Mouse (Mus musculus): ENCODE data around the gene Upk1b. TPM values are rescaled to one million over a fixed set of nuclear protein-coding genes. Genes with fewer than 3 reads are reported as not detected.

Upk1b gene
- polyA plus RNA-seq, 1 experiment from 2014 or later = 10.1 TPM

GRCm38 (mm10) chr16:38780960-38781572, 19.1 kb downstream of the Upk1b start:
- WGBS = 89% methylated on average over 7 of the region's 7 CpGs
- no peak overlapping the region for H3K9ac ChIP-seq
- H3K4me3 ChIP-seq (replicated peaks) = no peak overlapping the region
- no peak overlapping the region for H3K27ac ChIP-seq
- peaks cover 10% of the 10 kb centered on the region for H3K27me3 ChIP-seq
- no peaks in the 10 kb centered on the region for H3K4me1 ChIP-seq
- no peaks in the 10 kb centered on the region for H3K36me3 ChIP-seq
- no peaks in the 10 kb centered on the region for H3K9me3 ChIP-seq (replicated peaks)
- no peak for ATAC-seq (replicated peaks; ENCODE audit: low FRiP score)
- no peak overlapping the region for H3K4me2 ChIP-seq

- Histone ChIP-seq H3K9ac (no peak overlapping the region), H3K27me3 (peaks cover 8% of the 10 kb centered on the region), H3K9me3 (replicated peaks) (no peaks in the 10 kb centered on the region), H3K4me3 (replicated peaks) (no peak overlapping the region), H3K36me3 (no peaks in the 10 kb centered on the region), H3K4me2 (no peak overlapping the region), H3K27ac (no peak overlapping the region), H3K4me1 (peaks cover 21% of the 10 kb centered on the region)
- 62% methylated on average over 6 of the region's 6 CpGs for WGBS
- ATAC-seq (replicated peaks; ENCODE audit: low FRiP score) = no peak
Observed at GRCm38 (mm10) chr16:38776342-38776741, 23.8 kb downstream of the Upk1b start.

GRCm38 (mm10) chr16:38774964-38775746, 25.0 kb downstream of the Upk1b start:
- Histone ChIP-seq H3K4me3 (replicated peaks) (no peak overlapping the region), H3K4me1 (peaks cover 21% of the 10 kb centered on the region), H3K9me3 (replicated peaks) (no peaks in the 10 kb centered on the region), H3K9ac (no peak overlapping the region), H3K27me3 (peaks cover 11% of the 10 kb centered on the region), H3K36me3 (no peaks in the 10 kb centered on the region), H3K27ac (no peak overlapping the region), H3K4me2 (no peak overlapping the region)
- WGBS = 36% methylated on average over 7 of the region's 7 CpGs
- ATAC-seq (replicated peaks; ENCODE audit: low FRiP score) = no peak

- Histone ChIP-seq H3K27ac (peak overlapping the region; percentile 56), H3K4me1 (peaks cover 21% of the 10 kb centered on the region), H3K36me3 (peaks cover 9% of the 10 kb centered on the region), H3K27me3 (peaks cover 7% of the 10 kb centered on the region), H3K9ac (no peak overlapping the region), H3K4me2 (peak overlapping the region; percentile 38), H3K4me3 (replicated peaks) (no peak overlapping the region), H3K9me3 (replicated peaks) (no peaks in the 10 kb centered on the region)
- 11% methylated on average over 12 of the region's 12 CpGs for WGBS
- ATAC-seq (replicated peaks; ENCODE audit: low FRiP score) = peak; percentile 41
Observed at GRCm38 (mm10) chr16:38772906-38773496, 27.1 kb downstream of the Upk1b start.

GRCm38 (mm10) chr16:38771145-38771544, 29.0 kb downstream of the Upk1b start:
- H3K4me1 ChIP-seq = peaks cover 21% of the 10 kb centered on the region
- peaks cover 5% of the 10 kb centered on the region for H3K27me3 ChIP-seq
- peaks cover 24% of the 10 kb centered on the region for H3K36me3 ChIP-seq
- no peak overlapping the region for H3K4me3 ChIP-seq (replicated peaks)
- H3K9me3 ChIP-seq (replicated peaks) = no peaks in the 10 kb centered on the region
- ATAC-seq (replicated peaks; ENCODE audit: low FRiP score) = no peak
- no peak overlapping the region for H3K9ac ChIP-seq
- WGBS = 95% methylated on average over 6 of the region's 6 CpGs
- H3K27ac ChIP-seq = no peak overlapping the region
- H3K4me2 ChIP-seq = no peak overlapping the region

GRCm38 (mm10) chr16:38769529-38769928, 30.6 kb downstream of the Upk1b start:
- ATAC-seq (replicated peaks; ENCODE audit: low FRiP score) = no peak
- H3K9me3 ChIP-seq (replicated peaks) = no peaks in the 10 kb centered on the region
- peaks cover 19% of the 10 kb centered on the region for H3K4me1 ChIP-seq
- no peak overlapping the region for H3K27ac ChIP-seq
- H3K4me2 ChIP-seq = no peak overlapping the region
- no peak overlapping the region for H3K9ac ChIP-seq
- no peak overlapping the region for H3K4me3 ChIP-seq (replicated peaks)
- WGBS = 71% methylated on average over 9 of the region's 9 CpGs
- H3K36me3 ChIP-seq = peaks cover 31% of the 10 kb centered on the region
- peaks cover 5% of the 10 kb centered on the region; the same call in 1 of the 2 replicates for H3K27me3 ChIP-seq

- Histone ChIP-seq H3K27me3 (peaks cover 5% of the 10 kb centered on the region; the same call in 1 of the 2 replicates), H3K4me1 (peaks cover 19% of the 10 kb centered on the region), H3K4me2 (no peak overlapping the region), H3K27ac (no peak overlapping the region), H3K9ac (no peak overlapping the region), H3K9me3 (replicated peaks) (no peaks in the 10 kb centered on the region), H3K4me3 (replicated peaks) (no peak overlapping the region), H3K36me3 (peaks cover 35% of the 10 kb centered on the region)
- WGBS = 92% methylated on average over 8 of the region's 8 CpGs
- no peak for ATAC-seq (replicated peaks; ENCODE audit: low FRiP score)
Observed at GRCm38 (mm10) chr16:38768386-38768785, 31.7 kb downstream of the Upk1b start.

- WGBS = 89% methylated on average over 8 of the region's 8 CpGs
- Histone ChIP-seq H3K4me3 (replicated peaks) (no peak overlapping the region), H3K36me3 (peaks cover 35% of the 10 kb centered on the region), H3K27me3 (peaks cover 5% of the 10 kb centered on the region; the same call in 1 of the 2 replicates), H3K9me3 (replicated peaks) (no peaks in the 10 kb centered on the region), H3K4me1 (peaks cover 15% of the 10 kb centered on the region), H3K27ac (no peak overlapping the region), H3K4me2 (no peak overlapping the region), H3K9ac (no peak overlapping the region)
- ATAC-seq (replicated peaks; ENCODE audit: low FRiP score) = no peak
Observed at GRCm38 (mm10) chr16:38767761-38768160, 32.4 kb downstream of the Upk1b start.

- no peak overlapping the region for H3K4me3 ChIP-seq (replicated peaks)
- no peak for ATAC-seq (replicated peaks; ENCODE audit: low FRiP score)
- no peak overlapping the region for H3K27ac ChIP-seq
- H3K4me1 ChIP-seq = peaks cover 12% of the 10 kb centered on the region; the same call in 1 of the 2 replicates
- WGBS = 58% methylated on average over 3 of the region's 3 CpGs
- no peak overlapping the region for H3K9ac ChIP-seq
- H3K4me2 ChIP-seq = no peak overlapping the region
- H3K9me3 ChIP-seq (replicated peaks) = no peaks in the 10 kb centered on the region
- peaks cover 35% of the 10 kb centered on the region for H3K36me3 ChIP-seq
- peaks cover 3% of the 10 kb centered on the region; the same call in 1 of the 2 replicates for H3K27me3 ChIP-seq
Observed at GRCm38 (mm10) chr16:38766671-38767070, 33.5 kb downstream of the Upk1b start.

GRCm38 (mm10) chr16:38763508-38763907, 36.6 kb downstream of the Upk1b start:
- Histone ChIP-seq H3K27me3 (no peaks in the 10 kb centered on the region), H3K36me3 (peaks cover 39% of the 10 kb centered on the region), H3K9me3 (replicated peaks) (no peaks in the 10 kb centered on the region), H3K4me1 (peaks cover 17% of the 10 kb centered on the region; the same call in 1 of the 2 replicates), H3K27ac (peak overlapping the region; percentile 51), H3K9ac (no peak overlapping the region), H3K4me2 (no peak overlapping the region), H3K4me3 (replicated peaks) (no peak overlapping the region)
- 78% methylated on average over 4 of the region's 4 CpGs for WGBS
- no peak for ATAC-seq (replicated peaks; ENCODE audit: low FRiP score)

GRCm38 (mm10) chr16:38762401-38762800, 37.7 kb downstream of the Upk1b start:
- no peak for ATAC-seq (replicated peaks; ENCODE audit: low FRiP score)
- H3K4me3 ChIP-seq (replicated peaks) = no peak overlapping the region
- 62% methylated on average over 8 of the region's 8 CpGs for WGBS
- peaks cover 17% of the 10 kb centered on the region; the same call in 1 of the 2 replicates for H3K4me1 ChIP-seq
- no peak overlapping the region for H3K4me2 ChIP-seq
- H3K9ac ChIP-seq = no peak overlapping the region
- H3K9me3 ChIP-seq (replicated peaks) = no peaks in the 10 kb centered on the region
- H3K27ac ChIP-seq = no peak overlapping the region
- peaks cover 39% of the 10 kb centered on the region for H3K36me3 ChIP-seq
- H3K27me3 ChIP-seq = no peaks in the 10 kb centered on the region

- Histone ChIP-seq H3K4me2 (no peak overlapping the region), H3K4me3 (replicated peaks) (no peak overlapping the region), H3K4me1 (peaks cover 17% of the 10 kb centered on the region; the same call in 1 of the 2 replicates), H3K27me3 (no peaks in the 10 kb centered on the region), H3K9ac (no peak overlapping the region), H3K9me3 (replicated peaks) (no peaks in the 10 kb centered on the region), H3K36me3 (peaks cover 37% of the 10 kb centered on the region), H3K27ac (no peak overlapping the region)
- WGBS = 78% methylated on average over 5 of the region's 5 CpGs
- ATAC-seq (replicated peaks; ENCODE audit: low FRiP score) = no peak
Observed at GRCm38 (mm10) chr16:38761972-38762371, 38.2 kb downstream of the Upk1b start.
